Mouse (Mus musculus): ENCODE data around the gene Pcsk6. TPM values are rescaled to one million over a fixed set of nuclear protein-coding genes. Genes with fewer than 3 reads are reported as not detected.
"Not testable (repeated sequence)": the region's sequence is repeated elsewhere in the genome, so short reads cannot be mapped to it uniquely, and the experiment has no call there.

Gene Pcsk6
- polyA plus RNA-seq, 1 experiment from 2014 or later, result 1.5 TPM

DNA sequence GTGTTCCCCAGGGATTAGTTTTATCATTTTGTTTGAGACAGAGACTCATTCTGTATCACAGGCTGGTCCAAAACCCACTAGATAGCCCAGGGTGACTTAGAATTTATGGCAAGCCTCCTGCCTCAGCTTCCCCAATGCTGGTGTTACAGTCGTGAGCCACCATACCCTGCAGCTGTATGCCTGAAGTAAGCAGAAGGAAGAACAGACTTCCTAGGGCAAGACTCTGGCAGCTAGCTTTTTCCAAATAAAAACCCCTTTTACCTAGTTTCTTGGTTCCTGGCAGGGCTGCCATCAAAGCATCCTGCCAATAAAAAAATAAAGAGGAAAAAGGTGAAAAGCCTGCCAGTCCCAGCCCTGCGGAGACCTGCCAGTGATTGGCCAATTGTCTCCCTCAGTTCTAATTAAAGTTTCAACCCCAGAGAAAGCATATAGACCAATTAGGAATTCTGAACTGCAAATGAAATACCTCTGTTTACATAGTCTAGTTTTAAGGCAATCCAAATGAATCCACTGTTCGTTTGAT lies 51.6 kb downstream of the Pcsk6 start:
- Histone ChIP-seq H3K9ac (no peak overlapping the region), H3K27me3 (replicated peaks) (peaks cover 37% of the 10 kb centered on the region), H3K4me1 (no peaks in the 10 kb centered on the region), H3K4me2 (no peak overlapping the region), H3K4me3 (no peak overlapping the region), H3K9me3 (no peaks in the 10 kb centered on the region), H3K36me3 (no peaks in the 10 kb centered on the region), H3K27ac (replicated peaks) (no peak overlapping the region)
- no peak for ATAC-seq (ENCODE audit: extremely low read depth, insufficient number of reproducible peaks, low FRiP score, low TSS enrichment)
- WGBS, result 76% methylated on average over 3 of the region's 3 CpGs

DNA sequence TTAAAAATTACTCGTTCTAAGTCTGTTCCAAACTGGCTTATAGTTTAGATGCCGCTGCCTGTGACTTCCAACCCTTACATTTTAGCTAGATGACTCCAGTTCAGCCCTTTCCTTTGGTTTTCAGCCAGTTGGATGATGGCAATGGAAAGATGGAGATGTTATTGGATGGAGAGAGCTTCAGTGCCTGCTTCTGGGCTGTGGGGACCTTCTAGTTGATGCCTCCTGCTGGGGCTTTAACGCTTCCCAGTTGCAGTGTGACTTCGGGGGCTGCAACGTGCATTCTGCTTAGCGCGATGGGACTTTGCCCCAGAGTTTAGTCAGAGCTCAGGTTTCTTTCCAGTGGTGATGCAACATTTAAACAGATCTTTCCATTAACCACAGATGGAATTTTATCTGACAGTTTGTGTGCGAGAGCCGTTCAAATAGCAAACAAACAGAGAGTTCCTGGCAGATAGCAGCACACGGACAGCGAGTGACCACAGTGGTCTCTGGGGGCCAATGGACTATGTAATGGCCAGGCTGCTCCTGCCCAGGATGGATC lies 53.3 kb downstream of the Pcsk6 start:
- Histone ChIP-seq H3K9me3 (no peaks in the 10 kb centered on the region), H3K9ac (no peak overlapping the region), H3K36me3 (no peaks in the 10 kb centered on the region), H3K27me3 (replicated peaks) (peaks cover 37% of the 10 kb centered on the region), H3K4me1 (peaks cover 8% of the 10 kb centered on the region), H3K4me3 (no peak overlapping the region), H3K4me2 (no peak overlapping the region), H3K27ac (replicated peaks) (no peak overlapping the region)
- no peak for ATAC-seq (ENCODE audit: extremely low read depth, insufficient number of reproducible peaks, low FRiP score, low TSS enrichment)
- WGBS, result 47% methylated on average over 11 of the region's 11 CpGs

- 75% methylated on average over 7 of the region's 7 CpGs for WGBS
- no peak for ATAC-seq (ENCODE audit: extremely low read depth, insufficient number of reproducible peaks, low FRiP score, low TSS enrichment)
- Histone ChIP-seq H3K9me3 (no peaks in the 10 kb centered on the region), H3K36me3 (no peaks in the 10 kb centered on the region), H3K9ac (no peak overlapping the region), H3K4me2 (no peak overlapping the region), H3K27ac (replicated peaks) (no peak overlapping the region), H3K4me3 (no peak overlapping the region), H3K27me3 (replicated peaks) (peaks cover 37% of the 10 kb centered on the region), H3K4me1 (peaks cover 14% of the 10 kb centered on the region)
Measured at GRCm38 (mm10) chr7:65915821-65916220, 54.3 kb downstream of the Pcsk6 start.

- Histone ChIP-seq H3K27me3 (replicated peaks) (peaks cover 39% of the 10 kb centered on the region), H3K9me3 (no peaks in the 10 kb centered on the region), H3K9ac (no peak overlapping the region), H3K4me3 (no peak overlapping the region), H3K36me3 (no peaks in the 10 kb centered on the region), H3K4me1 (peaks cover 14% of the 10 kb centered on the region), H3K4me2 (no peak overlapping the region), H3K27ac (replicated peaks) (no peak overlapping the region)
- 76% methylated on average over 8 of the region's 8 CpGs for WGBS
- ATAC-seq (ENCODE audit: extremely low read depth, insufficient number of reproducible peaks, low FRiP score, low TSS enrichment), result no peak
Measured at GRCm38 (mm10) chr7:65916566-65916965, 55.0 kb downstream of the Pcsk6 start.

- Histone ChIP-seq H3K9ac (no peak overlapping the region), H3K4me2 (no peak overlapping the region), H3K4me1 (peaks cover 14% of the 10 kb centered on the region), H3K27me3 (replicated peaks) (peaks cover 37% of the 10 kb centered on the region), H3K4me3 (no peak overlapping the region), H3K27ac (replicated peaks) (no peak overlapping the region), H3K9me3 (peaks cover 2% of the 10 kb centered on the region; the same call in 1 of the 2 replicates), H3K36me3 (no peaks in the 10 kb centered on the region)
- no peak for ATAC-seq (ENCODE audit: extremely low read depth, insufficient number of reproducible peaks, low FRiP score, low TSS enrichment)
- WGBS, result 83% methylated on average over 4 of the region's 4 CpGs
Measured at GRCm38 (mm10) chr7:65918431-65918830, 56.9 kb downstream of the Pcsk6 start.

- Histone ChIP-seq H3K9ac (no peak overlapping the region; the same call in 1 of the 2 replicates), H3K4me1 (peaks cover 22% of the 10 kb centered on the region), H3K27ac (replicated peaks) (no peak overlapping the region), H3K9me3 (no peaks in the 10 kb centered on the region), H3K4me3 (no peak overlapping the region), H3K27me3 (replicated peaks) (peaks cover 43% of the 10 kb centered on the region), H3K36me3 (no peaks in the 10 kb centered on the region), H3K4me2 (peak overlapping the region; percentile 22; the same call in 1 of the 2 replicates)
- no peak for ATAC-seq (ENCODE audit: extremely low read depth, insufficient number of reproducible peaks, low FRiP score, low TSS enrichment)
- 15% methylated on average over 5 of the region's 5 CpGs for WGBS
Measured at GRCm38 (mm10) chr7:65929398-65929797, 67.9 kb downstream of the Pcsk6 start.

- peaks cover 36% of the 10 kb centered on the region for H3K27me3 ChIP-seq (replicated peaks)
- H3K9ac ChIP-seq, result peak overlapping the region; percentile 26; the same call in 1 of the 2 replicates
- no peak overlapping the region; the same call in 1 of the 2 replicates for H3K27ac ChIP-seq (replicated peaks)
- no peak overlapping the region for H3K4me2 ChIP-seq
- no peak overlapping the region for H3K4me3 ChIP-seq
- peaks cover 22% of the 10 kb centered on the region for H3K4me1 ChIP-seq
- H3K36me3 ChIP-seq, result no peaks in the 10 kb centered on the region
- peak; percentile 74; the same call in 1 of the 2 replicates for ATAC-seq (ENCODE audit: extremely low read depth, insufficient number of reproducible peaks, low FRiP score, low TSS enrichment)
- 29% methylated on average over 11 of the region's 11 CpGs for WGBS
- H3K9me3 ChIP-seq, result no peaks in the 10 kb centered on the region
Measured at GRCm38 (mm10) chr7:65930478-65930877, 68.9 kb downstream of the Pcsk6 start.

DNA sequence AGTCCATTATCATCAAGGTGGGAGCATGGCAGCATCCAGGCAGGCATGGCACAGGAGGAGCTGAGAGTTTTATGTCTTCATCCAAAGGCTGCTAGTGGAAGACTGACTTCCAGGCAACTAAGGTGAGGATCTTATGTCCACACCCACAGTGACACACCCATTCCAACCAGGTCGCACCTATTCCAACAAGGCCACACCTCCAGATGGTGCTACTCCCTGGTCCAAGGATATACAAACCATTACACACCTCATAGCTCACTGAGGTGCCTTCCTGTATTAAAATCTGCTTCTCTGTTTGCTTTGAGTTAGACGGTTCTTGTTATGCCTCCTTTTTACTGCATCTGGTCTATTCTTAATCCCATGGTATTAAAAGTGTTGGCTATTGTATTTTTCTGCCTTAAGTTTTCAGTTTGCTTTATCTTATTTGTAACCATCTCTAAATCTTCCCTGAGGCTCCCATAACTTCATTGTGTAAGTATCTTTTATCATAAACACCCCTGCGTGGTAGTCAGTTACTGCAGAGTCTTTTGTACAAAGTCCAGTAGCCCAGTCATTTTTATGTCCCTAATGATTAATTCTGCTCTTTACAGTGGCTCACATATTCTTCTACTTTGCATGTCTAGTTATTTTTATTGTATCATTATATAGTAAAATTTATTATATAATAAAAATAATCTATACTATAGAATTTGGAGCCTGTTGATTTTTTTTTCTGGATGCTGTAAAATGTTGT lies 72.9 kb downstream of the Pcsk6 start:
- 77% methylated on average over 3 of the region's 3 CpGs for WGBS
- not testable (repeated sequence) for ATAC-seq (ENCODE audit: extremely low read depth, insufficient number of reproducible peaks, low FRiP score, low TSS enrichment)

DNA sequence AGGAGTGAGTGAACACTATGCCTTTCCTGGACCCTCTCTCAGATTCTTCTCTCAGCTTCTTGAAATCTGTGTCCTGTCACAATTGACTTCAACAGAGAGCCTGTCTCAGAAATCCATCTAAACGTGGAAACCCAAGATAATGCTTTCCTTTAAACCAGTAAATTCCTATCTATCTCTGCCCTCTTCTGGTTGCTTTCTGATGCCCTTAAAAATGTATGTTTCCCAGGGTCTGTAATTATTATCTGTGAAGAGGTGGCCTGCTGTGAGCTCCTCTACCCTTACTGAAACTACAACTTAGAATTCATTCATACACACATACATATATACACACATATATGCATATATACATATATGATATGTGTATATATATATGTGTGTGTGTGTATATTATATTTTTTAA lies 73.7 kb downstream of the Pcsk6 start:
- peaks cover 13% of the 10 kb centered on the region for H3K4me1 ChIP-seq
- ATAC-seq (ENCODE audit: extremely low read depth, insufficient number of reproducible peaks, low FRiP score, low TSS enrichment), result no peak
- 14% methylated on average over 1 of the region's 1 CpGs for WGBS
- H3K27ac ChIP-seq (replicated peaks), result no peak overlapping the region
- no peaks in the 10 kb centered on the region for H3K36me3 ChIP-seq
- H3K4me3 ChIP-seq, result no peak overlapping the region
- H3K4me2 ChIP-seq, result no peak overlapping the region
- no peak overlapping the region for H3K9ac ChIP-seq
- H3K27me3 ChIP-seq (replicated peaks), result peaks cover 33% of the 10 kb centered on the region
- no peaks in the 10 kb centered on the region for H3K9me3 ChIP-seq

More for the DNA sequence above, 72.9 kb downstream of the Pcsk6 start:
- not testable (repeated sequence) for H3K4me3 ChIP-seq; H3K9ac ChIP-seq; H3K9me3 ChIP-seq; H3K36me3 ChIP-seq; H3K4me2 ChIP-seq; H3K27ac ChIP-seq (replicated peaks)
- peaks cover 16% of the 10 kb centered on the region for H3K4me1 ChIP-seq
- H3K27me3 ChIP-seq (replicated peaks), result peaks cover 28% of the 10 kb centered on the region

- Histone ChIP-seq H3K9me3 (no peaks in the 10 kb centered on the region), H3K4me1 (peaks cover 29% of the 10 kb centered on the region), H3K36me3 (no peaks in the 10 kb centered on the region), H3K27ac (replicated peaks) (peak overlapping the region; percentile 65), H3K9ac (no peak overlapping the region), H3K27me3 (replicated peaks) (peaks cover 28% of the 10 kb centered on the region), H3K4me2 (peak overlapping the region; percentile 53), H3K4me3 (0 out of 2 replicates have a peak overlapping the region, but pooled peaks have one; percentile 0)
- 9% methylated on average over 7 of the region's 7 CpGs for WGBS
- ATAC-seq (ENCODE audit: extremely low read depth, insufficient number of reproducible peaks, low FRiP score, low TSS enrichment), result peak; percentile 19; the same call in 1 of the 2 replicates
Measured at GRCm38 (mm10) chr7:65940988-65941387, 79.5 kb downstream of the Pcsk6 start.

DNA sequence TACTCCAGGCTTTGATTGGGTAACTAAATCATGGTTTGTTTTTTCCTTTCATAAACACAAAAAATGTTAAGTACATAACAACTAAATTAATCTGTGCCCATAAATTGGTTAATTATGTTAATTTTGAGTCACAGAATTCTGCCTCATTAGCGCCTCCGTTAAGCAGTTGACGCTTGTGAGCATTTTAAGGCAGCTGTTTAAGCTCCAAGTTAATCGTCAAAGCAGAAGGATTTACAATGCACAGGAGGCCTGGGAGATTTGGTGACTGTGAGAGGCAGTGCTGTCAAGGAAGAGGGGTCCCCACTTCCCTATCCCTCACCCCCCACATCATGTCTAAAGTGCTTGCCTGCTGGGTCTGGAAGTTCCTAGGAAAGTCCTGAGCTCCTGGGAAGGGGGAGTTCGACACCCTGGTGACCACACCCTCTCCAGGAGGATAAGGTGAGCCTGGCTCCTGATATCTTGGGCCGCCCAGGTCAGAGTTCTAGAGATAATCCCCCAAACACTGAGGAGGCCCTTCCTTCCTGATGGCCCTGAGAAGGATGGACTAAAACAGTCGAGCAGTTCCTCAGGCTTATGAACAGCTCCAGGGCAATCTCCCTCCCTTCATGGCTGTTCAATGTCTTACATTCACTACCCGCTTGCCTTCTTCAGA lies 83.9 kb downstream of the Pcsk6 start:
- H3K4me1 ChIP-seq, result peaks cover 30% of the 10 kb centered on the region
- no peak for ATAC-seq (ENCODE audit: extremely low read depth, insufficient number of reproducible peaks, low FRiP score, low TSS enrichment)

More for the DNA sequence above, 83.9 kb downstream of the Pcsk6 start:
- Histone ChIP-seq H3K4me3 (no peak overlapping the region), H3K9me3 (no peaks in the 10 kb centered on the region), H3K27me3 (replicated peaks) (peaks cover 26% of the 10 kb centered on the region), H3K27ac (replicated peaks) (no peak overlapping the region), H3K9ac (no peak overlapping the region), H3K4me2 (no peak overlapping the region), H3K36me3 (no peaks in the 10 kb centered on the region)
- 54% methylated on average over 8 of the region's 8 CpGs for WGBS
